Mouse (Mus musculus) neural tube, embryonic 14.5 days (tissue): ENCODE measurements around the gene Ppp3ca. TPM values are rescaled to one million over a fixed set of nuclear protein-coding genes. Genes with fewer than 3 reads are reported as not detected.

ENCODE experiments used
- ATAC-seq: fragments of 200-750 bp; cut with Nextera tagmentation; 2 replicates; pipeline ENCODE4 v1.8.0; 2017; ENCODE audit warnings: low read depth, mild to moderate bottlenecking, moderate TSS enrichment, moderate library complexity
- H3K27ac ChIP-seq: fragments of 300-500 bp; sonication (generic); 2 replicates; pipeline ENCODE4 v1.5.1; 2014; ENCODE audit warnings: low read depth, mild to moderate bottlenecking, control low read depth, low read length, moderate library complexity, mixed read lengths
- H3K27me3 ChIP-seq: fragments of 300-500 bp; sonication (generic); 2 replicates; pipeline ENCODE4 v1.6.1; 2014; ENCODE audit warnings: low read length; ENCODE audit not compliant: control insufficient read depth, insufficient read depth
- H3K36me3 ChIP-seq: fragments of 300-500 bp; sonication (generic); 2 replicates; pipeline ENCODE4 v1.6.1; 2014; ENCODE audit warnings: low read length, mixed read lengths; ENCODE audit not compliant: control insufficient read depth, insufficient read depth
- H3K4me1 ChIP-seq: fragments of 300-500 bp; sonication (generic); 2 replicates; pipeline ENCODE4 v1.6.1; 2014; ENCODE audit warnings: low read length; ENCODE audit not compliant: control insufficient read depth, insufficient read depth
- H3K4me2 ChIP-seq: fragments of 300-500 bp; sonication (generic); 2 replicates; pipeline ENCODE4 v1.6.1; 2014; ENCODE audit warnings: mild to moderate bottlenecking, low read depth, low read length, control low read depth
- H3K4me3 ChIP-seq: fragments of 300-500 bp; sonication (generic); 2 replicates; pipeline ENCODE4 v1.5.1; 2014; ENCODE audit warnings: low read depth, low read length, control low read depth, mixed read lengths
- H3K9ac ChIP-seq: fragments of 300-500 bp; sonication (generic); replicated peaks from 2 replicates; pipeline ENCODE4 v1.6.1; 2014; ENCODE audit warnings: low read depth, mild to moderate bottlenecking, control low read depth, low read length, mixed read lengths
- H3K9me3 ChIP-seq: fragments of 300-500 bp; sonication (generic); 2 replicates; pipeline ENCODE4 v1.6.1; 2016; ENCODE audit warnings: low read length; ENCODE audit not compliant: control insufficient read depth
- WGBS: fragments of 180-500 bp; shearing (Covaris S2); extraction: QIAGEN DNeasy Blood & Tissue Kit; methylation state at CpG from one replicate; pipeline ENCODE4 v1.1.7; 2014; 5-methylcytosine and 5-hydroxymethylcytosine counted together
- polyA plus RNA-seq: library from polyadenylated mRNA; unstranded; fragments of >200 nt; fragmentation: Nextera tagmentation; extraction: Ambion mirVana; gene quantifications from 2 replicates; pipeline ENCODE4 v1.2.1, GENCODE M21; 2014

Ppp3ca gene
- polyA plus RNA-seq, 1 experiment from 2014 or later, result 215 TPM

GRCm38 (mm10) chr3:136940733-136941601 lies 271.0 kb downstream of the Ppp3ca start:
- no peak overlapping the region for H3K4me2 ChIP-seq
- no peak overlapping the region for H3K4me3 ChIP-seq
- H3K4me1 ChIP-seq, result no peaks in the 10 kb centered on the region
- H3K27me3 ChIP-seq, result no peaks in the 10 kb centered on the region
- H3K27ac ChIP-seq, result no peak overlapping the region
- H3K36me3 ChIP-seq, result no peaks in the 10 kb centered on the region; the same call in 1 of the 2 replicates
- H3K9me3 ChIP-seq, result no peaks in the 10 kb centered on the region
- H3K9ac ChIP-seq, result no peak overlapping the region
- WGBS, result 85% methylated on average over 7 of the region's 7 CpGs
- no peak for ATAC-seq

GRCm38 (mm10) chr3:136941602-136941926 lies 271.6 kb downstream of the Ppp3ca start:
- ATAC-seq, result no peak
- WGBS, result 94% methylated on average over 3 of the region's 3 CpGs
- no peaks in the 10 kb centered on the region for H3K4me1 ChIP-seq

GRCm38 (mm10) chr3:136945550-136945949 lies 275.6 kb downstream of the Ppp3ca start:
- no peak overlapping the region for H3K4me3 ChIP-seq
- H3K9me3 ChIP-seq, result no peaks in the 10 kb centered on the region
- no peak overlapping the region for H3K27ac ChIP-seq
- no peak for ATAC-seq
- 54% methylated on average over 4 of the region's 4 CpGs for WGBS
- H3K9ac ChIP-seq, result no peak overlapping the region
- H3K4me2 ChIP-seq, result no peak overlapping the region
- no peaks in the 10 kb centered on the region for H3K27me3 ChIP-seq
- no peaks in the 10 kb centered on the region for H3K36me3 ChIP-seq
- no peaks in the 10 kb centered on the region for H3K4me1 ChIP-seq

More at GRCm38 (mm10) chr3:136941602-136941926, 271.6 kb downstream of the Ppp3ca start:
- H3K36me3 ChIP-seq, result no peaks in the 10 kb centered on the region; the same call in 1 of the 2 replicates
- no peaks in the 10 kb centered on the region for H3K27me3 ChIP-seq
- no peaks in the 10 kb centered on the region for H3K9me3 ChIP-seq
- H3K4me2 ChIP-seq, result no peak overlapping the region
- no peak overlapping the region for H3K9ac ChIP-seq
- H3K27ac ChIP-seq, result no peak overlapping the region
- H3K4me3 ChIP-seq, result no peak overlapping the region

- Histone ChIP-seq H3K27me3 (no peaks in the 10 kb centered on the region), H3K4me2 (no peak overlapping the region), H3K9me3 (no peaks in the 10 kb centered on the region), H3K36me3 (no peaks in the 10 kb centered on the region), H3K27ac (no peak overlapping the region), H3K9ac (no peak overlapping the region), H3K4me3 (no peak overlapping the region), H3K4me1 (no peaks in the 10 kb centered on the region)
- 87% methylated on average over 2 of the region's 2 CpGs for WGBS
- ATAC-seq, result no peak
Measured at GRCm38 (mm10) chr3:136946662-136947061, 276.7 kb downstream of the Ppp3ca start.

- H3K36me3 ChIP-seq, result no peaks in the 10 kb centered on the region
- ATAC-seq, result no peak
- H3K4me3 ChIP-seq, result no peak overlapping the region
- 94% methylated on average over 4 of the region's 4 CpGs for WGBS
- H3K4me2 ChIP-seq, result no peak overlapping the region
- H3K9ac ChIP-seq, result no peak overlapping the region
- H3K9me3 ChIP-seq, result no peaks in the 10 kb centered on the region
- no peak overlapping the region for H3K27ac ChIP-seq
- no peaks in the 10 kb centered on the region for H3K27me3 ChIP-seq
- no peaks in the 10 kb centered on the region for H3K4me1 ChIP-seq
Measured at GRCm38 (mm10) chr3:136948142-136948541, 278.2 kb downstream of the Ppp3ca start.

- Histone ChIP-seq H3K36me3 (no peaks in the 10 kb centered on the region), H3K9me3 (no peaks in the 10 kb centered on the region), H3K4me3 (no peak overlapping the region), H3K27me3 (no peaks in the 10 kb centered on the region), H3K4me2 (no peak overlapping the region), H3K27ac (no peak overlapping the region), H3K4me1 (no peaks in the 10 kb centered on the region), H3K9ac (no peak overlapping the region)
- ATAC-seq, result no peak
- WGBS, result 87% methylated on average over 1 of the region's 1 CpGs
Measured at GRCm38 (mm10) chr3:136951792-136952191, 281.9 kb downstream of the Ppp3ca start.

GRCm38 (mm10) chr3:136952822-136953221 lies 282.9 kb downstream of the Ppp3ca start:
- Histone ChIP-seq H3K4me3 (no peak overlapping the region), H3K9me3 (no peaks in the 10 kb centered on the region), H3K27ac (no peak overlapping the region), H3K36me3 (no peaks in the 10 kb centered on the region), H3K27me3 (no peaks in the 10 kb centered on the region), H3K9ac (no peak overlapping the region), H3K4me2 (no peak overlapping the region), H3K4me1 (no peaks in the 10 kb centered on the region)
- ATAC-seq, result no peak
- 100% methylated on average over 1 of the region's 1 CpGs for WGBS

GRCm38 (mm10) chr3:136955043-136955442 lies 285.1 kb downstream of the Ppp3ca start:
- Histone ChIP-seq H3K4me3 (no peak overlapping the region), H3K9ac (no peak overlapping the region), H3K36me3 (no peaks in the 10 kb centered on the region), H3K9me3 (no peaks in the 10 kb centered on the region), H3K4me2 (no peak overlapping the region), H3K27ac (no peak overlapping the region), H3K4me1 (no peaks in the 10 kb centered on the region), H3K27me3 (no peaks in the 10 kb centered on the region)
- no peak for ATAC-seq
- 91% methylated on average over 2 of the region's 2 CpGs for WGBS

- ATAC-seq, result no peak
- no peaks in the 10 kb centered on the region for H3K9me3 ChIP-seq
- WGBS, result 88% methylated on average over 3 of the region's 3 CpGs
- no peak overlapping the region for H3K9ac ChIP-seq
- H3K4me3 ChIP-seq, result no peak overlapping the region
- H3K4me2 ChIP-seq, result no peak overlapping the region
- no peak overlapping the region for H3K27ac ChIP-seq
- no peaks in the 10 kb centered on the region for H3K36me3 ChIP-seq
- H3K4me1 ChIP-seq, result no peaks in the 10 kb centered on the region
- no peaks in the 10 kb centered on the region for H3K27me3 ChIP-seq
Measured at GRCm38 (mm10) chr3:136960314-136960713, 290.4 kb downstream of the Ppp3ca start.
